Mouse (Mus musculus): ENCODE measurements at regions not wholly inside any gene's neighbourhood (a gene's known extent, or its start where the extent isn't known, plus 50 kb on each side); places are given as distances from the start of the nearest gene placed in this dataset.
A peak's percentile ranks its signal among the peaks of the same experiment; 100 is the strongest.

DNA sequence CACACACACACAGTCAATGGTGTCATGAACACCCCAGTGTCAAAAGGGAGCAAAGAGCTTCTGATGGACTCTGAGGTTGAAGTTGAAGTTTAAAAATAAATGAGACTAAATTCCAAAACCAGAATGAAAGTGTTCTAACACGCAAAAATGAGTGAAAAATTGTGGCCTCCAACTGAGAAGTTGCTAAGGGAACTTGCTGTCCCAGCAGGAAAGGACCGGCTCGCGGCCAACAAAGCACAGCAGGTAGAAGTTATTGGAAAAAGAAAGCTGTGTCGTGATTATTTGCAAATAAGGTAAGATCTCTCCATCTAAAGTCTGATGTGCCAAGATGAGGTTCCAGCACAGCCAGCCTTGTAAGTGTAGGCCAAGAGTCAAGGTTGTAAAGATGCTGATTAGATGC lies 169.7 kb downstream of the Nrp2 start:
- no peak for DNase-seq

DNA sequence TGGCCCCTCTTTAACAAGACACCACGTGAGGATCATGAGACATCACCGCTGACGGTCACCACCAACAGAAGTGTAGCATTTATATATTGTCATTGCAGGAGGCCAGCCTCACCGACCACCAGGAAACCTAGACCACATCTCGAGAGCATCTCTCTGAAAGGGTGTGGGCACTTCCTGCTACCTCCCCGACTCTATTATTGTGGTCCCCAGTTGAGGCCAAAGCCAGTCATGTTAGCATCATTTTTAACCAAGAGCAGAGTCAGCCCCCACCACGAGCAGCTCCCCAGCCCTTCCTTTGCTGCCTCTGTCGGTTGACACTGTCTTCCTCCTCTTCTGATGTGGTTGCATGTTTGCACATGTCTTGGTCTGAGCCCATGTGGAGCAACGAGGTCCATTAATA lies 172.5 kb downstream of the Nrp2 start:
- no peak for DNase-seq

DNA sequence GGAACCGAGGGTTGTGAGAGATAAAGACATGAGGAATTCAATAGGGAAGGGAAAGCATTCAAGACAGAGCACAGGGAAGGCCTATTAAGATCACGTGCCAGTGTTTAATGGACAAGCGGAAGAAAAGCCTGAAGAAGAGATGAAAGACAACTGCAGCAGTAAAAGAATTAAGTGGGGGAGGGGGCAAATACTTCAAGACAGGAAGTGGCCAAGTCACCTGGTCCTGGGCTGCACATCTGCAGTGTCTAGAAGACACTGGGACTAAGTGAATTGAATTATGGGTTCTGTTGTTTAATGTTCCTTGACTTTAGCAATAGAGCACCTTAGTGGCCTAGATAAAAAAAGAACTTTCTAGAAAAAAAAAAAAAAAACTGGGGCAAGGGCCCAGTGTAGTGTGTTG lies 173.6 kb downstream of the Nrp2 start:
- no peak for DNase-seq

DNA sequence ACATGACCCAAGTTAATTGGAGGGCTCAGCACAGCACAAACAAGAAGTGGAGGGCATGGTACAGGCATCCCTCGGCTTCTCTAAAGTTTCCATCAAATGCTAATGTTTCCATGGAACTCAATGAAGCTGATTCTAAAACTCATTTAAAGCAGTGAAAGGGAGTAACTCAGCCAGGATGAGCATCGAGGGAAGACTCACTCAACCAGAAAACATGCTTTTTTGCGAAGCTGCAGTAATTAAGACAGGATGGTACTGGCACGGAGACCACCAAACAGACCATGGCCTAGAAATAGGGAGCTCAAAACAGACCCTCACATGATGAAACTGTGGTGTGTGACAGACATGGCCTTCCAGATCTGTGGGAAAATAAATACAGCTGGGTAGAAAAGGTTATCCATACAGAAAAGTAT lies 177.8 kb downstream of the Nrp2 start:
- no peak for DNase-seq

- DNase-seq: no peak
These were observed 178.4 kb downstream of the Nrp2 start for GRCm38 (mm10) chr1:62881477-62881876.

DNA sequence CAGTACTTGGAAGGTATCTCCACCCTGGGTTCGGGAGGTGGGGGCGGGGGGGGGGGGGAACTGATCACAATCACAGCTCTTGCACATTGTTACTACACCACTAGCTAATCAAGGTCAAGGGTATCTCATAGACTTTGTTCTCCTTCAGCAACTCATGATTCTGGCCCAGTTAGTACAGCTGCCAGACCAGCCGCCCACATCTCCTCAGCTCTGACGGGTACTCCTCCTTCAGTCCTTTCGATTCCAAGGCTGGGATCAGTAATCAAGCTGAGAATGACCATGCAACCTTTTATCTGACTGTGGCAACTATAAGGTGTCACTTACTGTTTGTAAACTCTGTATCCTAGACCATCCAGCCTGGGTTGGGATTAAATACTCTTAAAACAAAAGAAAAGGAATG lies 178.9 kb downstream of the Nrp2 start:
- no peak for DNase-seq

- no peak for DNase-seq
These were observed 181.9 kb downstream of the Nrp2 start for GRCm38 (mm10) chr1:62884876-62885480.

GRCm38 (mm10) chr1:62887585-62888483 lies 184.7 kb downstream of the Nrp2 start:
- DNase-seq: no peak

- DNase-seq: peak; percentile 8
These were observed 198.3 kb downstream of the Nrp2 start for GRCm38 (mm10) chr1:62901375-62901774.

DNA sequence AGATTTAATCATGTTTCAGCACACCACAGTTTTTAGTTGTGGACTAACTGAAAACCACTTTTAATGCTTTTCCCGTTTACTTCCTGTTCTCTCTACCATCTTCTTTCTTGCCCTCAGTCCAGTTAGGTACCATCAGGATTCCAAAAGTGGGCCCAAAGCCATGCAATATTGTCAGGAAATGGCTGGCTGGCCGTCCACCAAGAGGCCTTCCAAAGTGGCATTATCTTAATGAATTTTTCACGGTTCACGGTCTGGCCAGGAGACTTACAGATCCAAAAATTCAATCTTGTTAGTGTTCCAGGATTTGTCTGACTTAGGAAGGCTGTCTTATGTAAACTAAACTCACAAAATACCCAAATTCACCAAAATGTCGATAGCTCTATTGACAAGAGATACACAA lies 198.8 kb downstream of the Nrp2 start:
- DNase-seq: no peak

DNA sequence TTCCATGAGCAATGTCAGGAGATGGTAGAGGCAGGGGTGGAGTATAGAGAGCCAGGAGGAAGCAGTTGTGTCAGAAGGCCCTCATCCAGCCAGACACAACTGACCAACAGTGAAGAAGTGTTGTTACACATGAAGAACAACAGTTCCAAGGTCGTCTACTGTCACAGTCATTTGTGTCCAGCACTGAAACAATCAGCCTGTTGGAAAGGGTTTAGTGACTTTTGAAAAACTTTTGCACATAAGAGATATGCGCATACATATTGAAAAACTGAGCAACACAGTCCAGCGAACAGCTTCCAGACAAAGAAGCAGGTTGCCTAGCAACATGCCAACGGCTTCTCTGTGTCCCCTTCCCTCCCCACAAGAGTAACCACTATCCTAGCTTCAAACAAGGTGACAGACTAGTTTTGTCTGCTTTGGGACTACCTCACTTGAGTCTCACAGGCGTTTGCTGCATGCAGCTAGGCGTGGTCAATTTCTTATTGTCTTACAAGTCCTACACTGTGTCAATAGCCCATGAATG lies 199.9 kb downstream of the Nrp2 start:
- DNase-seq: no peak

DNA sequence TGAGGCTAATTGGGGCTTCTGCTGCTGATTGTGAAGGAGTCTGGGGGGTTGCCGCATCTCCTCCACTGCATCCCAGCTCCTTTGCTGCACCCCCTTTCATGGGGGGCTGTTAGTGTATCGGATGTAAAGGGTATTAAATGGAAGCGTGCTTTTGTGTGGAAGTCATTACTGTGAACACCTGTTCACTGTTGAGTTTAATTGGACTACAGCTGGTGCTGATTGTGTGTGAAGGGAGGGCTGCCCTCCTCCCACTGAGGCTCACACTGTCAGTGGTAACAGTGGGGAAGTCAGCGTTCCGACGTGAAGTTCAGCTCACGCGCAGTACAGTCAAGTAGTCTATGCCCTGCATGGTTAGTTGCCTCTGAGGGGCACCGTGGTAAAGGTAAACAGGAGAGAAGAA lies 202.7 kb downstream of the Nrp2 start:
- no peak for DNase-seq

DNA sequence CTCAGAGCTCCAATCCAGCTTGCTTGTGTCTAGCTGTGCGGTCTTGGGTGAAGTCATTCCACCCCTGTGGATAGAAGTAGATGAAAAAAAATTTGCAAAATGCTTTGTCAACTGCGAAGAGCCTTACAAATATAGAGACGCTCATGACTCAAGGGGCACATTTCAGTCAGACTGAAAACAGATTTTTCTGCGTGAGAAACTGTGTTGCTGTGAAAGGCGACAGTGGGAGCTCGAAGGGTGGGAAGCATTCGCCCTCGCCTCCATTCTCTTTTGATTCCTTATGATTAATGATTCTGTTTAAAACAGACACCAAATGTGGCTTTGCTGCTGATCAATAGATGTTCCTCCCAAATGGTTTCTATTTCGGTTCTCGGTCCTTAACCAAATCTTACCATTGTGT lies 204.2 kb downstream of the Nrp2 start:
- no peak for DNase-seq
